Mouse (Mus musculus) embryo, embryonic 11.5 days (tissue): ENCODE data around the gene Tfeb.

Source experiments
- DNase-seq: peaks from one replicate; pipeline ENCODE4 v3.0.0-alpha.2; 2012; ENCODE audit warnings: low read depth, low spot score

Tfeb gene

DNA sequence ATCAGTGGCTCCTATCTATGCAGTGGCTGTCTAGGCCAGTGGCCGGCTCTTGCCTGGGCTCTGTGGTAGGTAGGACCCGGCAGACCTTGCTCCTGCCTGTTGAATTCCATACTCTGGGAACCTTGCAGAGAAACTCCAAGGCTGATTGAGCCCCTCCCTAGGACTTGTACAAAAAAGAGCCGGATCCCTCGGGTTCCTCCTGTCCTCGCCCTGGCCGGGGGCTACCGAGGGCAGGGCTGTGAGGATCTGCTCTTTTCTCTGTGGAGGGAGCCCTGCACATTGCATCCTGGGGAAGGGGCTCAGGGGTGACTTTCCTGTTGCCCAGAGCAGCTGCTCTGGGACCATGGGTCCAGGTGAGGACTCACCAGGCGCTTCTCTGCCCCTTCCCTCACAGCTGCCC, 50.8 kb downstream of the Tfeb start:
- DNase-seq: no peak

DNA sequence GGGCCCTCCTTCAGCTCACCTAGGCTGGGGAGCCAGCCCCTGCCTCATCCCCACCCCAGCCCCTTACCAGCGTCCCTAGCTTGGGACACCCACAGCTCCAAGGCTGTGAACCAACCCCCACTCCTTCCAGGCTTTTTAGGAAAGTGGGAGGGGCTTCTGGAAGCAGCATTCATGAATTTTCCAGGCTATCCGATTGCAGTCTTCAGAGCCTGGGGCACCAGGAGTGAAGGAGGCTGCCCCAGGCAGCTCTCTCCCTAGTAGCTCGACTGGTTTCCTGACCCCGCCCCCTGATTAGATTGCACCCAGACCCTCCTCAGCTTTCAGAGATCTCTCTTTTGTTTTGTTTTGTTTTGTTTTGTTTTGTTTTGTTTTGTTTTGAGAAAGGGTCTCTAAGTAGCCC, 51.5 kb downstream of the Tfeb start:
- no peak for DNase-seq

- DNase-seq: no peak
These were observed 52.2 kb downstream of the Tfeb start for GRCm38 (mm10) chr17:47788996-47789395.

GRCm38 (mm10) chr17:47792098-47792863, 55.5 kb downstream of the Tfeb start:
- peak; percentile 82 for DNase-seq

GRCm38 (mm10) chr17:47793377-47793776, 56.5 kb downstream of the Tfeb start:
- peak; percentile 79 for DNase-seq

- DNase-seq: peak; percentile 49
These were observed 58.6 kb downstream of the Tfeb start for GRCm38 (mm10) chr17:47795446-47795845.

- no peak for DNase-seq
These were observed 59.5 kb downstream of the Tfeb start for GRCm38 (mm10) chr17:47796156-47796816.

DNA sequence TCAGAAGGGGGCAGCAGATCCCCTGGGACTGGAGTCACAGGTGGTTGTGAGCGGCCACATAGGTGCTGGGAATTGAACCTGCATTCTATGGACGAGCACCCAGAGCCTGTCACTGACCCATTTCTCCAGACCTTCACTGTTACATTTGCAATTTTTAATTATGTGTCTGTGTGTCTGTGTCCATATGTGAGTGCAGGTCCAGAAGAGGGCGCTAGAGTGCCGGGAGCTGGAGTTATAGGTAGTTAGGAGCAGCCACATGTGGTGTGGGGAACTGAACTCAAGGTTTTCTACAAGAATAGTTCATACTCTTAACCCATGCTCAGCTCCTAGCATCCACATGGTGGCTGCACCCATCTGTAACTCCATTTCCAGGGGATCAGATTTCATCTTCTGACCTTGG, 60.1 kb downstream of the Tfeb start:
- no peak for DNase-seq

- no peak for DNase-seq
These were observed 60.6 kb downstream of the Tfeb start for GRCm38 (mm10) chr17:47797383-47797782.

DNA sequence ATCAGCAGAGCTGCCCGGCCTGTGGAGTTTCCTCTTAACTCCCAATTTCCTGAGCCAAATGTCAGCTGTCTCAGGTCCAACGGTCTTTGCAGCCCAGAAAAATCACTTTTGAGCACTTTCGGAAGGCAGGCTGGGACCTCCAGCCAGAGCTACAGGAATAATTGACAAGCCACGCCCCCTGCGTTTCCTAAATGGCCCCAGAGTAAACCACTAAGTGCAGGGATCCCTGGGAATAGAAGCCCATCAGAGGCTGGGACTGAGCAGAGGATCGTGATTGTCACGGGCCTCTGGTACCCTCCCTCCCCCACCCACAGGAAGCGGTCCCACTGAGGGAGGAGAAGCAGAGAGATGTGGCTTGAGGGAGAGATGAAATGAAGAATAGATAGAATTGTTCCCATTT, 66.0 kb downstream of the Tfeb start:
- no peak for DNase-seq

DNA sequence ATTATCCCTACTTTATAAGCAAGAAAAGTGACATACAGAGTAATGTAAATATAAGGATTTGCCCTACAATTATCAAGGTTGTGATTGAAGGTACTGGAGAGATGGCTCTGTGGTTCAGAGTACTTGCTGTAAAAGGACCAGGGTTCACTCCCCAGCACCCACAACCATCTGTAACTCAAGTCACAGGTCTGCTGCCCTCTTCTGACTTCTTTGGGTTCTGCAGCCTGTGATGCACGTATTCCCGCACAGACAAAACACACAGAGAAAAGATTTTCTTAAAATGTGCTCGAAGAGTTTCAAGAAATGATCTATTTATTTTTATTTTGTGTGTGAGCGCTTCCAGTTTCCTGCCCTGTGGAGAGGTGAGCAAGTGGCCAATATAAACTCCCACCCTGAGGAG, 66.8 kb downstream of the Tfeb start:
- DNase-seq: no peak

DNA sequence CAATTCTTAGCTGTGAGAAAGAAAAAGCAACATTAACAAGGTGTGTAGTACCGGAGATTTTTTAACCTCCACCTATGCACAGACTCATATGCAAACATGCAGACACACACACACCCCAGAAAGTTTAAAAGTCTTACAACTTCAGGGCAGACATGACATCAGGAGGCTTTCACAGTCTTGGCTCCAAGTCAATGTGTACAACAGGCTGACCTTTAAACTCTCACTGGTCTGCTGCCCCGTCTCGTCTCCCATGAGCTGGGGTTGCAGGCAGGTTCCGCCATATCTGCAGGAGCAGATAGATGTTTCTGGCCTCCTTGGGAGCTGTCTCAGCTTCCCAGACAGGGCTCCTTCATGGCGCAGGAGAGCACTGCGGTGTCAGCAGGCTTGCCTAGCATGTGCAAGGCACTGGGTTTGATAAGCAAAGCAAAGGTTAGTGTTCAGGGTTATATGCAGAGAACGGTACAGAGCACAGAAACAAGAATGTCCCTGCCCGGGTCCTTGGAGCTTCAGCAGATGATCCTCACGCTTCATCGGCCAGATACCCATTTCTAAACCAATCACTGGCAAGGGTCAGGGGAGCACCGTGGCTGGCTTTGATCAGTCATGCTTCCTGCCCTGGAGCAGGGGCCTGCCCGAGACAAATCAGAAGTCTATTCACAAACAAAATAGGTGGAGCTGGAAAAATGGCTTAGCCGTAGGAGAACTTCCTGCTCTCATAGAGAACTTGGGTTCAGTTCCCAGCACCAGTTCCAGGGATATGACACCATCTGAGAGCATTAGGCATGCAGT, 68.4 kb downstream of the Tfeb start:
- no peak for DNase-seq

DNA sequence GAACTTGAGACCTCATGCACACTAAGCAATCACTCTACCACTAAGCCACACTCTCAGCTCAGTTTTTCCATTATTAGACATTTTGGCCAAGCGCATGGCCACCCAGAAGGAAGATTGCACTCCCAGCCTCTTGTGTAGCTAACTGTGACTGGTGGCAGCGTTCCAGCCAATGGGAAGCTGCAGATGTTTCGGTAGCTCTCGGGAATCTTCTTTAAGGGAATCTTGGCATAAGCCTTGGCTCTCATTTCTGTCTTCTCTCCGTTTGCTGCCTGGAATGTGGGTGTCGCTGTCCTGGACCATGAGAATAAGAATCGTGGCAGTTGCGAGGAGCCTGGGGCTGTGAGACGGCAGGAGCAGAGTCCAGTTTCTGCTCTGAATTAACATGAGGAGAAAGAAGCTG, 69.4 kb downstream of the Tfeb start:
- DNase-seq: no peak

GRCm38 (mm10) chr17:47811265-47811800, 74.5 kb downstream of the Tfeb start:
- DNase-seq: no peak

- no peak for DNase-seq
These were observed 75.4 kb downstream of the Tfeb start for GRCm38 (mm10) chr17:47812200-47812599.

DNA sequence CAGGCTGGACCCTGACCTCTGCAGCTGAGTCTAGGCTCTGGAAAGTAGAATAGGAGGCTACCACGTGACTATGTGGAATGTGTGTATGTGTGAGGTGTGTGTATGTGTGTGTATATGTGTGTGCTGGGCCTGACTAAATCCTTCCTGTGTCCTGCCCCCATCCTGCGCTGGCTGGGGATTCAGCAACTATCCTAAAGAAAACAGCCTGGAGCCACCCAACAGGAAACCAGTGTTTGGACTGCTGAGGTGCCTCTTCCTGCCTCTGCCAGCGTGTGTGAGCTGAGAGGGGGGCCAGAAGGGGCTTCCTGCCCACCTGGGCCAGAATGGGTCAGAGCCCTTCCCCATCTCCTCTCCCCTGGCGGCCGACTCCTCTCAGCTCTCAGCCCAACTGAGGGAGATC, 76.8 kb downstream of the Tfeb start:
- no peak for DNase-seq

DNA sequence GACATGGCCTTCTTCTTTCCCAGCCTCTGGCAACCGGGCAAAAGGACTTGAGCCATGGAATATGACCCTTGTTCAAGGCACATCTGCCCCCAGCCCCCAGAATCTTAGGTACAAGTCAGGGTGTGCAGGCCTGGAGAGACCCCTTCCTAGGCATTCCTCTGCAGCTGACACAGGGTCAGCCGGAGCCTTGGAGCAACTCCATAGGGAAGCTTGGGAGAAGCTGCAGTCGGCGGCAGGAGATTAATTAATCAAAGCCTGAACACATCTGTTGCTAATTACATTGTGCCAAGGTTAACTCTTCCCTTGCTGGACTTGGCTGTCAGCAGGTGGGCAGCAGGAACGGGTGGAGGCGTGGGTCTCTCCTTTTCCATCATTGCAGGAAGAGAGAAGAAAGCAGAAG, 77.7 kb downstream of the Tfeb start:
- no peak for DNase-seq

DNA sequence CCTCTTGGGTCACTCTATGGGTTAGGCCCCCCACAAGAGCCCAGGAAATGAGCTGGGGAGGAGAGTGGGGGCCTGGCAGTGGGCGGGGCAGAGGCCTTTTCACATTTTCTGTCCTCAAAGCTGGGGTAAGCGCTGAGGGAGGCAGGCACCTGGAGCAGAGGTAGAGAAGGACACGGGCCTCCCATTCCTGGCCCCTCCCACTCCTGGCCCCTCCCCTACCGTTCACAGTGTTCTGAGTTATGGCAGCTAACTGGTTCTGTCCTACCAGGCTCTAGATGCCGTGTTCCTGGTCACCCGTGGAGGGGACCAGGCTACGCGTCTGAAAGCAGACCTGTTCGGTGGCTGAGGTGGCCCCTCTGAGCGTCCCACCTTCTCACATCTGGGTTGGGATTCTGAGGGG, 78.6 kb downstream of the Tfeb start:
- DNase-seq: no peak

GRCm38 (mm10) chr17:47818038-47818725, 81.4 kb downstream of the Tfeb start:
- DNase-seq: no peak

DNA sequence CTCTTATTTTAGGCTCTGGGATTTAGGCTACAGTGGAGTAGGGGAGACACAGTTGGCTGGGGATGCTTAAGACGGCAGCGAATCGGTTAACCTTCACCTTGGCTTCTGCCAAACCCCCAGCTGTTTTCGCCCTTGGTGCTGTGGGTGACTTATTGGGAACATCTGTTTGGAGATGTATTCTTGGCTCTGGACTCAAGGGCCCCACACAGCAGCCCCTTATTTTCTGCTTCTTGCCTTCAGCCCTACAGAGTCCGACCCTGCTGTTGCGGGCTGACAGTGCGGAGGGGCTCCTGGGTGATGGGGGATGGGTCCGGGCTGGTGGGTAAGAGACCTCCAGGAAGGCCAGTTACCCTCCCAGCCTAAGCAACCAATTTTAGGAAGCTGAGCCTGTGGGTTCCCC, 84.5 kb downstream of the Tfeb start:
- no peak for DNase-seq

- DNase-seq: no peak
These were observed 94.3 kb downstream of the Tfeb start for GRCm38 (mm10) chr17:47831161-47831560.

- no peak for DNase-seq
These were observed 94.9 kb downstream of the Tfeb start for GRCm38 (mm10) chr17:47831772-47832171.
